Mouse (Mus musculus) B cell, adult 2 months (primary cell): ENCODE results near the gene Mfap4.
A peak's percentile ranks its signal among the peaks of the same experiment; 100 is the strongest.

Experiments
- DNase-seq, 2 experiments: peaks; one replicate each; pipeline ENCODE4 v3.0.0; 2022

Mfap4 gene

DNA sequence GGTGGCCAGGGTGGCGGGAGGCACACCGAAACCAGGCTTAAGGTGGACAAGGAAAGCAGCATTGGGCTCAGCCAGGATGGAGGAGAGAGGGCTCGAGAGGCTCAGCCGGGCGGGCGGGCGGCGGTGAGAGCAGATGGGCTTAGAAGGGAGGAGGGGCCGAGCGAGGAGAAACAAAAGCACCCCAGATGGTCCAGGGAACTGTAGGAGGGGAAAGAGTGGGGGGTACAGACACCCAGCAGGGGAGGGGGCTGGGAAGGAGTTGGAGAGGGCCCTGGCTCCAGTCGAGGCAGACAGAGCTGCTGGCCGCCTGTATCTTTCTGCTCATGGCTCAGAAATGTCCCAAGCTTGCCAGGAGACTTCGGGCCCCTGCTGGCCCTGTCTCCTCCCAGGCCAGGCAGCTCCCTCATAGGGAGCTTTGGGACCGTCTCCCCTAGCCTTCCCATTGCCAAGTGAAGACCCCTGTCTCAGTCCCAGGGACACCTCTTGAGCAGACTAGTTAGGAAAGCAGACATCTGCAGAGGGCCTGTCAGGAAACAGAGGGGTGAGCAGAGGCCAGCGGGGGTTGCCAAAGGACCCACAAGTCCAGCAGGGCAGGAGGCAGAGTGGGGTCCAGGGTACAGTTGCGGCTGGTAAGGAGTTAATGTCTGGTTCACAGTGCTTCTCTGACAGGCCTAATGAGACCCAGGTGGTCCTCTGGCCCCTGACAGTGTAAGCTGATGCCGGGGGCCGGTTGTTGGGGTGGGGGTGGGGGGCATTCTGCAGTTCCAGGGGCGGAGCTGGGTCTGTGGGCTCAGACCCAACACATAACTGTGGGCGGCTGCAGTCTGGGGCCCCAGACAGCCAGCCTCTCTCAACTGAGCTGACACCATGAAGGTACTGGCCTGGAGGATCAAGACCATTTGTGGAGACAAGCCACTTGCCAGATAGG, at the start of gene Mfap4:
Gene Mfap4, plus strand, starts transcription at position 819 of the 928 bp plus-strand sequence.
- DNase-seq = no peak

DNA sequence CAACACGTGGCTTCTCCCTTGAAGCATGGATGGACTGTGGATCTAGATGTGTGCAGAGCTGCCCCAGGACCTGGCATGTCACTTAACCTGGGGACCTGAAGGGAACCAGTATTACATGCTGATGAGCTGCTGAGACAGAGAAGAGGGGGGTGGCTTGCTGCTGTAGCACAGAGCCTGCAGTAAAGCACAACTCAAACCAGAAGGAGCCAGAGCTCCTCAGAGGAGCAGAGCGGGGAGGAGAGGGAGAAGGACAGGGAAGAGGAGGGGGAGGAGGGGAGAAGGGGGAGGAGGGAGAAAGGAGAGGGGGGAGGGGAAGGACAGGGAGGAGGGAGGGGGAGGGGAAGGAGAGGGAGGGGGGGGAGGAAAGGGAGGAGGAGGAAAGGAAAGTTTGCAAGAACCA, 48.9 kb upstream of the Mfap4 start:
- no peak for DNase-seq

DNA sequence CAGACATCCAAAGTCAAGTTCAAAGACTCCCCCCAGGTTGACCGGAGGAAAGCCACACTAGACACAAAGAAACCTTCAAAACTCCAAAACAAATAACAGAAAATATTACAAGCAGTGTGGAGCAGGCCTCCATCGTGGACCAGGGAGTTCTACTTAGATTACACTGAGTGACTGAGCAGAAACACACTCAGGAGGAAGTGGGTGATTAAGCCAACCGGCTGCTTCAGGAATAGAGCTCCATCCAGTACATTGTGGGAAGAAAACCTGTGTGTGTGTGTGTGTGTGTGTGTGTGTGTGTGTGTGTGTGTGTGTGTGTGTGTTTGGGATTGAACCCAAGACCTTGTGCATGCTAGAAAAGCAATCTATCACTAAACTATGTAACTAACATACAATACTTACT, 46.1 kb upstream of the Mfap4 start:
- no peak for DNase-seq

DNA sequence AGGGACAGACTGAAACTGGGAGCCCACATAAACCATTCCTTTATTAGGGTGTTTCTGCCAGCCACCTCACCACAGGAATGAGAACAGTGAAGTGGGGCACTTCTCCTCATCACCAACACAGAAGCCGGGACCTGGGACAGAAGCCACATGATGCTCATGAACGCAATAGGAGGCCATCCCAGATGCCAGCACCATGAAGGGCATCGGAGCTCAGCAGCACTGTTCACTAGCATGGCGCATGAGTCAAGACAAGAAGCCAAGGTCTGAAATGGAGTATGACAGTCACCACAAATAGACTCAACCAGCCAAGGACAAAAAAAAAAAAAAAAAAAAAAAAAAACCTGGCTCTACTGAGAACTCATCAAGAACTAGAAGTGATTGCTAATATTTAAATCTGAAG, 44.8 kb upstream of the Mfap4 start:
- DNase-seq = no peak

DNA sequence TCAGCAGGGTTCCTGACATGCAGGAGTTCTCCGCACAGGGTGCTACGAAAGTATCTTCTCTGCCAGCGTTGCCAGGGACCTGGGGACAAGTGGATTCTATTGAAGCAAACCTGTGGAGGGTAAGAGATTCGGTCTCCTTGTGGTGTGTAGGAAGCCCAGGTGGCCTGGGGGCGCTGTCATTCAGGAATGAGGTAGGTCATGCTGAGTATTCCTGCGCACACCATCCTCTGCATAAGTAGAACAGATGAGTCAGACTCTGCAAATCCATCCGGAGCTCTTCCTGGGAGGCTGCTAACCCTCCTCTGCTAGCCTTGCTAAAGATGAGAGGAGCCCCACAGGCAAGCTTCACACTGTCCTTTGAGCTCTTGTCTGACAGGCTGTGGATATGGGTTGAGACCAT, 43.6 kb upstream of the Mfap4 start:
- DNase-seq = no peak

DNA sequence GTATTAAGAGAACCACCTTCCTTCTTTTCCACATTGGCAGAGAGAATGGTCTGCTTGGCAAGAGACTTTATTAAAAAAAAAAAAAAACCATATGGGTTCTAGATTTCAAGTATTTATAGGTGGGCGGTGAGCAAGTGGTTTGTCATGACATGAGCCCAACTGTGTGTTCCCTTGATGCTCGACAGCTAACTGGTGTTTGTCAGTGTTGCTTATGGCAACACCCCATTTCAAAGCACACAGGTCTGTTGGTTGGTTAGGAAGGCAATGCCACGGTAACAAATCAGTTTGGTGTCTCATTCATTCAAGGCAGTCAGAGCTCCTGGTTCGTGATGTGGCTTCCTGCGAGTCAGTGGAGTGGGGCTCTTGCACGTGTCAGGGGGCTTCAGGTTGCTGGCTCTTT, 41.4 kb upstream of the Mfap4 start:
- no peak for DNase-seq

DNA sequence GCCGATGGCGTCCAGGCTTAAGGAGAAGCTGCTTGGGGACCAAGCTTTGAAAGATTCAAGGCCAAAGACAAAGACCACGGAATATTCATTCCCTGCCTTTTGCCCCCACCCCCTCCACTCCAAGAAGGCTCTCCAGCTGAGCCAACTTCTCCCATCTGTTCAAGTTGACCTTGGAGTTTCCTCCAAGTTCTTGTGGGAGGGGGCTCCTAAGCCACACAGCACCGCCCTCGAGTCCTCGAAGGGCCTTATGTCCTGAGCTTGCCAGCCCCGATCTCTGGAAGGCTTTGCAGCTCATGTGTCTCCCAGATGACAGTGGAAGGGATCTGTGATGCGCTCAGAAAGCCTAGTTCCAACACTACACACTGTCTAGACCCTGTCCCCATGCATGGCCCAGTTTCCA, 37.9 kb upstream of the Mfap4 start:
- DNase-seq = no peak

DNA sequence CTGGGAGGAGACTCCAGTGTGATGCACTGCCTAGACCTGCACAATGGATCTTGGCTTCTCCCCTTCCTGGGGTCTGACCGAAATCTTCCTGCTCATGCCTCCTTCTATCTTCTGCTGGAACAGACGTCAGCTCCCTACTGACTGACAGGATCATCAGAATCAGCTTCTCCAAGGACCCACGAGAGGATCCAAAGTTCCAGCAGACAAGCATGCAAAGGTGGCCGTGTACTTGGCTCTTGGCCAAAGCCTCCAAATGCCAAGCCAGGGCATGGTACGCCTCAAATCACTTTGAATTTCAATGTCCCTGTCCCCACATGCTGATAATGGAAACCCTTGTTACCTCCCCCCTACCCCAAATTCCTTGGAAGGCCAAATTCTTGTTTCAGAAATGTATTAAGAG, 37.2 kb upstream of the Mfap4 start:
- DNase-seq = no peak

DNA sequence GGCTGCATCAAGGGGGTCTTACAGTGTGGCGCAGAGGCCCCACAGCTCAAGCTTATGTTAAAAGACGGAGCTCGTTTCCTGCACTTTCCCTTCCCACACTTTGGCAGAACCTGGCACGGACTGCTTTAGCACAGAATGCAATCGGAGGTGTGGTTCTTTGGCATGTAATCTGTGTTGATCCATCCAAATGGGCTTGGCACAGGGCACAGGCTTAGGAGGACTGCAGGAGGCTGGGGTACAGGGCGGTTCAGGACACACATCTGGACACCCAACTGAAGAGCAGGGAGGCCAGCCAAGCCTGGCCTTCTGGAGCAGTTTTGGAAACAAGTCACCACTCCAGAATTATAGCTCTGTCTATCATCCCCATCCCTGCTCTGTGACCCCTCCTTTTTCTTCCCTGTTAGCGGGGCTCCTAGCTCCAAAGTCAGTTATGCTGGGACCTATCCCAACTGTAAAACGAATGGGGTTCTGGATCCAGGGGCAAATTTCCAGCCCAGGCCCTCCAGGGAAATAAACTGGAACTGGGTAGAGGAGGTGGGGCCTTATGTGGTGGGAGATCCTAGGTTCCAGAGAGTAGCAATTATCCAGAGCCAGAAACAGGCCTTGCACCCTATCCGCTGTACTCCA, 36.5 kb upstream of the Mfap4 start:
- no peak for DNase-seq

DNA sequence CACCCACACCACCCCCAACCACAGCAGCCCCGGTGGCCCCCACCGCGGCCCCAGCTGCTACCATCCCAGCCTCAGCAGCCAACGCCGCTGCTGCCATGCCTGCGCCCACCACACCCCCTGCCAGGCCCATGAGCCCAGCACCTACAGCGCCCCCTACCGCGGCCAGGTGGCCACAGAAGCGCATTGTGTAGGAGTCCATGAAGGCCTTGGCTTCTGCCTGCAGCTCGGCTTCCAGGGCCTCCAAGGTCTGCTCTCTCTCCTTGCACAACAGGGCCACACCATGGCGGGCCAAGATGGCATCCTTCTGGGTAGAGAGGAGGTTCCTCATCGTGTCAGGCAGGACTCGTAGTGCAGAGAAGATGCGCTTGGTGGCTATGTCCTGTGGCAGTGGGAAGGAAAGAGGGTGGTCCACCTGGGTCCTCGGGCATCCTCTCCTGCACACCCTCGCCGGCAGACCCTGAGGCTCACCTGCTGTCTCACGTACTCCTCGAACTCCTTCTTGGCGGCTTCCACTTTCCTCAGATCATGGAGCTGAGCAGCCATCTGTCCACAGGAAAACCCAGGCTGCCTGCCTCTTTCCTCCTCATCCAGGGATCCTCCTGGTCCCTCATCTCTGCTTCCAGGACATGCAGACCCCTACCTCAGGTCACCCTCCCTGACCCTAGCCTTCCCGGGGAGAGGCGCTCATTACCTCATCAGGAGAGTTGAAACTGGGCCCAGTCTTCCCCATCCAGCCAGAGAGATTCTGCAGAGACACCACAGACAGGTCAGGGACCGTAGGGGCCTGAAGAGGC, 35.5 kb upstream of the Mfap4 start:
- DNase-seq = peak; percentile 16 to 17

DNA sequence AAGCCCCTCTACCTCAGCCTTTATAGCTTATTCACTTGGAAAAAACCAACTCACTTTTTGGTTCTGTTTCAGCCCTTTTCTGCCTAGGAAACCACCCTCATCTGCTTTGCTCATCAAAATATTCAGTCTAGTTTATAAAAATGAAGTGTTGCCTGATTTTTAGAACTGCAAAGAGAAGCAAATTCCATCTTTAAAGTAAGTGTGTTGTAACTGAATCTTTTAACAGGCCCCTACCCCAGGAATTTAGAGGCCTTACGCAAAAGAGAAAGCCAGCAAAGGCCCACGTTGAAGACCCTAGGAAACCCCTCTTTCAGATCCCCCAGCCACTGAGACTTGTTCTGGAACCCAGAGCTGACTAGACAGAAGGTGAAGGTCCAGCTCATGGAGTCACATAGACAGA, 21.2 kb upstream of the Mfap4 start:
- DNase-seq = no peak

DNA sequence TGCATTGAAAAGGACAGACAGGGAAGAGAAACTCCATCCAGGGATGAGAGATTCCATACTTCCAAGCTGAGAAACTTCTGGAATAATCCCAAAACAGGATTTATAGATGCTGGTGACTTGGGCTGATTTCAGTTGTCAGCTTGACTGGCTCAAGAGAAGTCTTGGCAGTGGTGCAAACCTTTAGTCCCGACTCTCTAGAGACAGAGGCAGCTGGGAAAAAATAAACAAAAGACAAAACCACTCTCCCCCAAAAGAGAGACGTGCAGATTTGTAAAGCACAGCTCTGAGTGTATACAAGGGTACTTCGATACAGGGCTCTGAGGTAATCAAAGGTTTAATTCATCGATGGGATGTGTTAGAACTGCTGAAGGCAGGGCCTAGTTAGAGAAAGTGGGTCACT, 19.8 kb upstream of the Mfap4 start:
- DNase-seq = no peak

DNA sequence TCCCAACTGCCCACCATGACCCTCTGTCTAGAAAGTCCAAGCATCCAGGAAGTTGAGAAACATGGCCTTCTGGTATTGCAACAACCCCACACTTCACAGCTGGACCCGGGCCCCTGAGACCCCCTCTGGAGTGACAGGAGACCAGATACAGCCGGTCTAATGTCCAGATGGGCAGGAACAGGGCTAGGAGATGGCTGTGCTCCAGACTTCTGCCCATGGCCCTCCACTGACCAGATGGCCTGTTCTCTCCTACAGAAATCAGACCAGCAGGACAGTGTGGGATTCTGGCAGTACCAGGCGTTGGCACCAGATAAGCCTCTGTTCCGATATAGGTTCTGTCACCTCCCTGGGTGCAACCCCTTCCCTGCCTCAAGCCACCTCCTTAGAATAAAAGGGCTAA, 16.7 kb upstream of the Mfap4 start:
- DNase-seq = no peak

DNA sequence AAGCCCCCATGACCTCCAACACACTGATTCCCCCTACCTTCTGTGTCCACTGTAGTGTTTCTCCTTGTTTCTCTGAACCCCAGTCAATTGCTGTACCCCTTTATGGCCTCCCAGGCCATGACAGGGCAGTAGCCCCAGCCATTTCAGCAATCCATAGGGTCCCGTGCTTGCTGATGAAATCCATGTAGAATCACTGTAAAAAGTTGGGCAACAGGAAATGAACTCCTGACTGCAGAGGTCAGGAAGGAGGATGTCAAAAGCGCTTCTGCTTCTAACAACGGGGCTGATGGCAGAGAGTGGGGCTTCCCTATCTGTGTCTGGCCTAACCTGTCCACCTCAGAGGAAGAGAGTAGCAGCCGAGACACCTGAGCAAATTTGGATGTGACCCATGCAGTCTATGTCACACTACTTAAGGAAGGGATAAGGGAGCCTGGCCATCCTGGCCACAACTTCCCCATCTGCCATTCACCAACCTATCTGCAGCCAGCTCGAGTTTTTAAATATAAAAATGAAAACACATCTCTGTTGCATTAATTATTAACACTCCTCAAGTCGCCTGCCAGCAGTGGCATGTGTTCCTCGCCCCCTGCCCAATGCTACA, 15.8 kb upstream of the Mfap4 start:
- DNase-seq = no peak

DNA sequence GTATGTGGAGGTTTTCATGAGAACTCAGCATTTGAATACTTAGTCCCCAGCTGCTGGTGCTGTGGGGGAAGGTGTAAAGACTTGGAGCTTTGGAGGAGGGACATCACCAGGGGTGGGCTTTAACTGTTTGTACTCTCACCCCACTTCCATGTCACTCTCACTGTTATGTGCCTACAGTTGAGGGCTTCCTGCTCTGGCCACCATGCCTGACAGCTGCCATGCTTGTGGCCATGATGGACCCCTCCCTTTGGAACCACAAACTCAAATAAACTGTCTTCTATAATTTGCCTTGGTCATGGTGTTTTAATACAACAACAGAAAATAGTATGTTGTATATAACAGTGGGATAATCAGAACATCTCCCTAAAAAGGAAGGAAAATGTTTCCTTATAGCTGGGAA, 14.4 kb upstream of the Mfap4 start:
- DNase-seq = no peak

DNA sequence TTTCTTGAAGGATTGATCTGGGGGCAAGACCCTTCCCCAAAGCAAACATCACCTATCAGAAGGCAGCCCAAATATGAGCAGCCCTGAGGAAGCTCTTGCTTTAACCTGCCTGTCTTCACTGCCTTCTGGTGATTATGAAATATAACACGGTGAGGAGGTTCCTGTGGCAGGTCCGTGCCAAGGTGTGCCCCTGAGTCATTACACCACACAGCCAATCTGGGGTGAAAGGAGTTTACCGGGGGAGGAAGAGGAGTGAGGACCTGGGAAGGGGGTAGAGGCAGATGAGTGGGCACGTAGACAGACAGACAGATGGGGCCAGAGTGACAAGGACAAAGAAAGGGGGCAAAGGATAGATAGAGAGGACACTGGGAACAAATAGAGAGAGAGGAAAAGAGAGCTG, 11.6 kb upstream of the Mfap4 start:
- DNase-seq = no peak

DNA sequence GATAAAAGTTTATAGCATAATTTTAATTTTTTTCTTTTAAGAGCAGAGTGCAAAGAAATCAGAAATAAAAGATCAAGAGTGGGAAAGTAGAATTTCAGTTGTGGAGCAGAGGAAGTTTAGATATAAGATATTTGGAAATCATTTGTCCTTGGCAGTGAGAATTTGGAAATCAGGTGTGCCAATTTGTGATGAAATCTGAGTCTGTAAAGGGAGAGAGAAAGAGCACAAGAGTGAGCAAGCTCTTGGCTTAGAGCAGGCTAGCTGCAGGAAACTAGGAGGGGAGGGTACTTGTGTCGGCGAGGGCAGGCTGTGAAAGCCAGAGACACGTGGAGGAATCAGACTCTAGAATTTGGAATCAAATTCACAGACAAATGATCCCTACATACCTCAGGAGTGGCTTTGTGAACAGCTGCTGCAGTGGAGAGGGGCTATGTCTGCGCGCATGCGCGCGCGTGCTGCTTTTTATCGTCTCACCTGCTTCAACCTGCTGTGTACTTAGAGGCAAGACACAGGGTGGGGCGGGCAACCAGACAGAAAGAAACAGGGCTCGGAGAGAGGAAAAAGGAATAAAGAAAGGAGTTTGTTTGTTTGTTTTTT, 8.3 kb upstream of the Mfap4 start:
- DNase-seq = no peak

DNA sequence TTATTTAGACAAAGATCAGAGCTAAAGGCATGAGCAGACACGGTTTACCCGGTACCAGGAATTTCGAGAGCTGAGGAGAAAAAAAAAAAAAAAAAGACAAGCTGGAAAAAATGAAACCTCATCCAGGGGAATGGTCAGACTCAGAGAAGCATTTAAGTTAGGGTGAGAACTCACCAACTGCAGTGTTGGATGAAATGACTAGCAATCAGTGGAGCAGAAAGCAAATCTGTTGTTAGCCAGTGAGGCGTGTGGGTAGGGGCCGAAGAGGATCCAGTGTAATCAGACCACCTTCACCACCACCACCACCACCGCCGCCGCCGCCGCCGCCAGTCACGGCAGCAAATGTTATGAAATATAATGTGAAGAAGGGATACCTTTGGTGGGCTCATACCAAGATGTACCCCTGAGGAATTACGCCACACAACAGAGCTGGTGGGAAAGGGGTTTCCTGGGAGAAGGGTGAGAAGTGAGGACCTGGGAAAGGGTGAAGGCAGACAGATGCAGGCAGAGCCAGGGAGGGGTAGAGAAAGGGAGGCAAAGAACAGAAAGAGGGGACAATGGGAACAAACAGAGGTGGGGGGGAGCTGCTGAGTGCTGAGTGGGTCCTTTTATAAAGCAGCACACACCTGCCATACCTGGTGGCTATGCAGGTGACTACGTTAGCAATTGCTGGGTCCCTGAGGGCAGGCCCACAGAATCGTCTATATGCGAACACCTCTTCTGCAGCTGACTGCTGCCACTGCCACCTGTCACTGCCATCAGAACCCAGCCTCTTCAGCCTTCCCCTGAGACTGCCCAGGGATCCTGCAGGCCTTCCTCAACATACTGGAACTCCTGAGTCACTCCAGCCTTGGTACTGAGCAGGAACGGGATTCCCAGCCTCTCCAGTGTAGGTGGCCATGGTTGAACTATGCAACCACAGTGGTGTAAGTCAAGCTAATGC, 7.4 kb upstream of the Mfap4 start:
- no peak for DNase-seq

DNA sequence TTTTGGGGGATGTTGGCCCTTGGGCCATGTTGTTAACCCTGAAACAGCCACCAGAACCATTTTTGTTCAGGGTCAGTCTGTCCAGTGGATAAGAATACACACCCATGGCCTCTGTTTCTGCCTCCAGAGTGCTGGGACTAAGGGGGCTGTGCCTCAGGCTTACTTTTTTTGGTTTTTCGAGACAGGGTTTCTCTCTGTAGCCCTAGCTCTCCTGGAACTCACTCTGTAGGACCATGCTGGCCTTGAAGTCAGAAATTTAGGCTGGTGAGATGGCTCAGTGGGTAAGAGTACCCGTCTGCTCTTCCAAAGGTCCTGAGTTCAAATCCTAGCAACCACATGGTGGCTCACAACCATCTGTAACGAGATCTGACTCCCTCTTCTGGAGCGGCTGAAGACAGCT, 6.4 kb upstream of the Mfap4 start:
- no peak for DNase-seq

DNA sequence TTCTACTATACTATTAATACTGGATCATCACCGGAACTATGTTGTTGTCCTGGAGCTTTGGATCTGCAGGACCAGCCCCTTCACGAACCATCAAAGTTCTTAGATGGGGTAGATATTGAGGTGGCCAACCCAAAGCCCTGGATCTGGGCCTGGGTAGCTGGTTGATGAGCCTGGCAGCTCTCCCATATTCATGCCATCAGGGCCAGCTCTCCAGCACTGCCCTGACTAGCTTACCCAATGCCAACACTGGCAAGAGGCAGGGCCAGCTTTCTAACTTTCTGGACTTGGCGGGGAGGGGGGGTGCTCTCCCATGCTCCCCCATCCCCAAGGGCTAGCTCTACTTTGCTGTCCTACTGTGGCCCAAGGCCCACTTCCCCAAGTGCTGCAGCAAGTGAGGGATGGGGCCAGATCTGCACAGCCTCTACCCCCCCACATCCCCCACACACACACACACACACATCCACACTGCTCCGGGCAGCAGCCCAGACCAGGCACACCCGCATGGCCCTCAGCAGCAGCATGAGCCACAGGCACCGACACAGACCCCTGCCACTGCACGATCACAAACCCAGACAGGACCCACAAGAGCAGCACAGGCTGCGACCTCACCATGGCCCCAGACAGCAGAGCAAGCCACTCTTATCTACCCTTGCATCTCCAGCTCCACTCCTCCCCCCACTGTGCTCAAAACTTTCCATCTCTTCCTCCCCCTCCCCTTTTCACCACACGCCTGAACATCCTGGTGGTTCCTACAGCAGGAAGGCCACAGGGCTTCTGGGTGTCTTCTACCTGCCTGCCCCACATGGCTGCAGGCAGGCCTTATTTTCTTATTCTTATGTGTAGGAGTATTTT, 3.8 kb upstream of the Mfap4 start:
- no peak for DNase-seq
